Mouse (Mus musculus): ENCODE results near the gene Myh9. TPM values are rescaled to one million over a fixed set of nuclear protein-coding genes. Genes with fewer than 3 reads are reported as not detected.
"Not testable (repeated sequence)": the region's sequence is repeated elsewhere in the genome, so short reads cannot be mapped to it uniquely, and the experiment has no call there.

The Myh9 gene
- polyA plus RNA-seq, 1 experiment from 2014 or later = 677 TPM

- ATAC-seq (peak; percentile 52), DNase-seq (ENCODE audit: low read depth, low spot score) (no peak)
- ChIA-PET CTCF (interaction anchor here (0.6 to 2.1 kb wide), 6 partner anchors 10 to 165 kb away, joined by 3 to 8 read pairs (median 4); no protein-coding TSS in a partner anchor), POLR2A (no interaction called here)
- no peak for TF ChIP-seq CTCF (IDR thresholded peaks at IDR 0.05)
- no peaks in the 10 kb centered on the region for H3K27me3 ChIP-seq
- in situ Hi-C loops (cut with MboI; ENCODE audit: low pct_unique_long_range_greater_than_20kb) = no loop called here
Measured at GRCm38 (mm10) chr15:77756848-77757247, 85.1 kb downstream of the Myh9 start, which contains the start of gene Apol8. Apol8 (minus strand) TSS chr15:77757003.

- in situ Hi-C loops (cut with MboI; ENCODE audit: low pct_unique_long_range_greater_than_20kb) = no loop called here
- no peak for ATAC-seq
Measured at GRCm38 (mm10) chr15:77756081-77756480, 85.9 kb downstream of the Myh9 start.

GRCm38 (mm10) chr15:77755132-77755531, 86.8 kb downstream of the Myh9 start:
- ATAC-seq (no peak), DNase-seq (ENCODE audit: low read depth, low spot score) (no peak)
- H3K27me3 ChIP-seq = no peaks in the 10 kb centered on the region
- in situ Hi-C loops (cut with MboI; ENCODE audit: low pct_unique_long_range_greater_than_20kb) = no loop called here
- CTCF ChIA-PET = no interaction called here
- no peak for TF ChIP-seq CTCF (IDR thresholded peaks at IDR 0.05)
- POLR2A ChIA-PET = no interaction called here

More at GRCm38 (mm10) chr15:77756081-77756480, 85.9 kb downstream of the Myh9 start:
- no peaks in the 10 kb centered on the region for H3K27me3 ChIP-seq
- TF ChIP-seq CTCF (IDR thresholded peaks at IDR 0.05) = no peak
- ChIA-PET CTCF (interaction anchor here (2.1 kb wide), 1 partner anchor 11 kb away, joined by 8 read pairs; no protein-coding TSS in a partner anchor), POLR2A (no interaction called here)
- no peak for DNase-seq (ENCODE audit: low read depth, low spot score)

GRCm38 (mm10) chr15:77752443-77752842, 89.5 kb downstream of the Myh9 start:
- in situ Hi-C loops (cut with MboI; ENCODE audit: low pct_unique_long_range_greater_than_20kb) = no loop called here
- ATAC-seq (no peak), DNase-seq (ENCODE audit: low read depth, low spot score) (no peak)
- ChIA-PET CTCF (no interaction called here), POLR2A (no interaction called here)
- TF ChIP-seq CTCF (IDR thresholded peaks at IDR 0.05) = no peak
- no peaks in the 10 kb centered on the region for H3K27me3 ChIP-seq

- POLR2A ChIA-PET = interaction anchor here (0.5 kb wide), 1 partner anchor 1469 kb away, joined by 3 read pairs; no protein-coding TSS in a partner anchor
- no peaks in the 10 kb centered on the region for H3K27me3 ChIP-seq
- DNase-seq (ENCODE audit: low read depth, low spot score) (no peak), ATAC-seq (no peak)
- in situ Hi-C loops (cut with MboI; ENCODE audit: low pct_unique_long_range_greater_than_20kb) = no loop called here
- peak; percentile 82 for TF ChIP-seq CTCF (IDR thresholded peaks at IDR 0.05)
- CTCF ChIA-PET = interaction anchor here (0.9 to 1.6 kb wide), 2 partner anchors 10 to 56 kb away, joined by 3 to 9 read pairs; no protein-coding TSS in a partner anchor
Measured at GRCm38 (mm10) chr15:77750461-77750860, 91.5 kb downstream of the Myh9 start.

- ATAC-seq (no peak), DNase-seq (ENCODE audit: low read depth, low spot score) (no peak)
- no peak for TF ChIP-seq CTCF (IDR thresholded peaks at IDR 0.05)
- ChIA-PET CTCF (interaction anchor here (1.6 kb wide), 1 partner anchor 9 kb away, joined by 9 read pairs; no protein-coding TSS in a partner anchor), POLR2A (interaction anchor here (0.6 to 1.2 kb wide), 2 partner anchors 16 to 1024 kb away, joined by 3 to 4 read pairs; no protein-coding TSS in a partner anchor)
- in situ Hi-C loops (cut with MboI; ENCODE audit: low pct_unique_long_range_greater_than_20kb) = no loop called here
- no peaks in the 10 kb centered on the region for H3K27me3 ChIP-seq
Measured at GRCm38 (mm10) chr15:77749717-77750116, 92.3 kb downstream of the Myh9 start.

GRCm38 (mm10) chr15:77748414-77748813, 93.6 kb downstream of the Myh9 start:
- in situ Hi-C loops (cut with MboI; ENCODE audit: low pct_unique_long_range_greater_than_20kb) = no loop called here

GRCm38 (mm10) chr15:77746326-77746725, 95.6 kb downstream of the Myh9 start:
- ATAC-seq (no peak), DNase-seq (ENCODE audit: low read depth, low spot score) (no peak)
- no peak for TF ChIP-seq CTCF (IDR thresholded peaks at IDR 0.05)
- in situ Hi-C loops (cut with MboI; ENCODE audit: low pct_unique_long_range_greater_than_20kb) = no loop called here
- ChIA-PET POLR2A (no interaction called here), CTCF (no interaction called here)
- H3K27me3 ChIP-seq = no peaks in the 10 kb centered on the region

More at GRCm38 (mm10) chr15:77748414-77748813, 93.6 kb downstream of the Myh9 start:
- TF ChIP-seq CTCF (IDR thresholded peaks at IDR 0.05) = no peak
- DNase-seq (ENCODE audit: low read depth, low spot score) (no peak), ATAC-seq (no peak)
- ChIA-PET CTCF (no interaction called here), POLR2A (no interaction called here)
- no peaks in the 10 kb centered on the region for H3K27me3 ChIP-seq

GRCm38 (mm10) chr15:77745081-77745480, 96.9 kb downstream of the Myh9 start:
- POLR2A ChIA-PET = no interaction called here
- DNase-seq (ENCODE audit: low read depth, low spot score) (no peak), ATAC-seq (no peak)
- H3K27me3 ChIP-seq = no peaks in the 10 kb centered on the region
- in situ Hi-C loops (cut with MboI; ENCODE audit: low pct_unique_long_range_greater_than_20kb) = no loop called here
- no peak for TF ChIP-seq CTCF (IDR thresholded peaks at IDR 0.05)
- CTCF ChIA-PET = no interaction called here

GRCm38 (mm10) chr15:77744632-77745031, 97.3 kb downstream of the Myh9 start:
- in situ Hi-C loops (cut with MboI; ENCODE audit: low pct_unique_long_range_greater_than_20kb) = no loop called here
- no peak for TF ChIP-seq CTCF (IDR thresholded peaks at IDR 0.05)
- no peak for ATAC-seq
- DNase-seq (ENCODE audit: low read depth, low spot score) = no peak
- POLR2A ChIA-PET = no interaction called here
- no peaks in the 10 kb centered on the region for H3K27me3 ChIP-seq
- CTCF ChIA-PET = no interaction called here

- ATAC-seq; H3K27me3 ChIP-seq; in situ Hi-C loops (cut with MboI; ENCODE audit: low pct_unique_long_range_greater_than_20kb); DNase-seq (ENCODE audit: low read depth, low spot score); POLR2A ChIA-PET: not testable (repeated sequence)
- CTCF ChIA-PET = interaction anchor here (1.8 kb wide), 1 partner anchor 9 kb away, joined by 9 read pairs; no protein-coding TSS in a partner anchor
Measured at GRCm38 (mm10) chr15:77741556-77741955, 100.4 kb downstream of the Myh9 start.

All from Patski (cell line).